Mouse (Mus musculus) G1E (cell line): ENCODE measurements around the gene Olfr96. TPM values are rescaled to one million over a fixed set of nuclear protein-coding genes. Genes with fewer than 3 reads are reported as not detected.
"Not testable (repeated sequence)": the region's sequence is repeated elsewhere in the genome, so short reads cannot be mapped to it uniquely, and the experiment has no call there.

Source experiments
- ATAC-seq: 2 replicates; pipeline ENCODE4 v1.8.0; 2016; ENCODE audit warnings: mild to moderate bottlenecking; ENCODE audit not compliant: insufficient number of reproducible peaks, poor library complexity, low FRiP score, severe bottlenecking; ENCODE audit errors: extremely low read depth
- DNase-seq: peaks from one replicate; pipeline ENCODE4 v3.0.0; 2012; ENCODE audit warnings: low spot score
- H3K27me3 ChIP-seq: 2 replicates; pipeline ENCODE4 v1.6.1; 2012; ENCODE audit warnings: mild to moderate bottlenecking, low read length, inconsistent platforms; ENCODE audit not compliant: insufficient read depth
- H3K36me3 ChIP-seq: replicated peaks from 2 replicates; pipeline ENCODE3; 2012; ENCODE audit warnings: mild to moderate bottlenecking, inconsistent platforms
- H3K4me1 ChIP-seq: 2 replicates; pipeline ENCODE4 v1.6.1; 2012; ENCODE audit warnings: low read depth, low read length, inconsistent platforms, mixed read lengths; ENCODE audit not compliant: insufficient read depth
- H3K4me3 ChIP-seq: 2 replicates; pipeline ENCODE4 v1.5.1; 2012; ENCODE audit warnings: low read depth, mild to moderate bottlenecking, inconsistent platforms, low read length, moderate library complexity, mixed read lengths
- H3K9me3 ChIP-seq: replicated peaks from 2 replicates; pipeline ENCODE4 v1.6.1; 2012; ENCODE audit warnings: inconsistent platforms
- CTCF ChIP-seq: IDR thresholded peaks from 2 replicates; pipeline ENCODE4 v1.5.1; 2012; ENCODE audit warnings: low read depth, low read length, inconsistent platforms, mixed read lengths
- GATA1 ChIP-seq: IDR thresholded peaks from 2 replicates; pipeline ENCODE4 v1.6.1; 2012; ENCODE audit warnings: borderline replicate concordance, low read length, inconsistent platforms, mixed read lengths
- GATA2 ChIP-seq: IDR thresholded peaks from 2 replicates; pipeline ENCODE4 v1.6.1; 2012; ENCODE audit warnings: low read depth, low read length, inconsistent platforms, borderline replicate concordance
- POLR2AphosphoS5 ChIP-seq: IDR thresholded peaks from 2 replicates; pipeline ENCODE4 v1.6.1; 2012; ENCODE audit warnings: low read depth, low read length, inconsistent platforms; ENCODE audit not compliant: insufficient replicate concordance
- TAL1 ChIP-seq: conservative IDR thresholded peaks from 2 replicates; pipeline ENCODE4 v1.6.1; 2012; ENCODE audit warnings: low read depth, low read length, inconsistent platforms, mixed read lengths
- polyA plus RNA-seq: library from polyadenylated mRNA; stranded (reverse); fragments of >175 nt; gene quantifications from 2 replicates; pipeline ENCODE4 v1.2.3, GENCODE M21; 2012
- total RNA-seq, 2 experiments: library from RNA; stranded (forward) in 1 of 2; stranded (reverse) in 1 of 2; fragments of 200-1000 nt in 1 of 2; fragments of >200 nt in 1 of 2; fragmentation: Nextera tagmentation in 1 of 2; gene quantifications; 2 replicates each; pipeline ENCODE4 v1.2.3; 2014 to 2017

Olfr96 gene
- total and polyA plus RNA-seq, 3 experiments = not detected

- H3K9me3 ChIP-seq = no peaks in the 10 kb centered on the region
- no peak for DNase-seq
- no peak for ATAC-seq
- H3K27me3 ChIP-seq = no peaks in the 10 kb centered on the region
- H3K4me3 ChIP-seq = no peak overlapping the region
- no peaks in the 10 kb centered on the region for H3K36me3 ChIP-seq
- TF ChIP-seq GATA1 (no peak), POLR2AphosphoS5 (no peak), TAL1 (no peak), GATA2 (no peak), CTCF (no peak)
- H3K4me1 ChIP-seq = no peaks in the 10 kb centered on the region
These were observed 1.5 kb upstream of the Olfr96 start for GRCm38 (mm10) chr17:37218486-37218885.

- H3K9me3 ChIP-seq = no peaks in the 10 kb centered on the region
- H3K27me3 ChIP-seq = no peaks in the 10 kb centered on the region
- H3K4me3 ChIP-seq = no peak overlapping the region
- DNase-seq = no peak
- ATAC-seq = no peak
- H3K4me1 ChIP-seq = no peaks in the 10 kb centered on the region
- TF ChIP-seq POLR2AphosphoS5 = no peak
- no peak for TF ChIP-seq GATA2
- TF ChIP-seq GATA1 = no peak
- H3K36me3 ChIP-seq = no peaks in the 10 kb centered on the region
These were observed 1.9 kb downstream of the Olfr96 start for GRCm38 (mm10) chr17:37221879-37222278.

- not testable (repeated sequence) for H3K36me3 ChIP-seq, DNase-seq, H3K4me3 ChIP-seq, H3K9me3 ChIP-seq, ATAC-seq, H3K4me1 ChIP-seq, H3K27me3 ChIP-seq
These were observed 17.3 kb downstream of the Olfr96 start, which contains the start of gene Olfr97 for GRCm38 (mm10) chr17:37237230-37237629. TSS of gene Olfr97 (minus strand) at chr17:37237330.

GRCm38 (mm10) chr17:37242198-37242597, 22.3 kb downstream of the Olfr96 start:
- H3K36me3 ChIP-seq = no peaks in the 10 kb centered on the region
- TF ChIP-seq POLR2AphosphoS5 = no peak
- TF ChIP-seq GATA1 = no peak
- TF ChIP-seq CTCF = no peak
- TF ChIP-seq TAL1 = no peak
- no peak for TF ChIP-seq GATA2
- ATAC-seq (no peak), DNase-seq (no peak)
- no peaks in the 10 kb centered on the region for H3K27me3 ChIP-seq
- no peaks in the 10 kb centered on the region for H3K9me3 ChIP-seq
- H3K4me3 ChIP-seq = no peak overlapping the region
- H3K4me1 ChIP-seq = no peaks in the 10 kb centered on the region

- Histone ChIP-seq H3K4me1 (no peaks in the 10 kb centered on the region), H3K27me3 (no peaks in the 10 kb centered on the region), H3K9me3 (no peaks in the 10 kb centered on the region), H3K4me3 (no peak overlapping the region), H3K36me3 (no peaks in the 10 kb centered on the region)
- TF ChIP-seq CTCF (no peak), POLR2AphosphoS5 (no peak), TAL1 (no peak), GATA1 (no peak), GATA2 (no peak)
- peak; percentile 40; the same call in 1 of the 2 replicates for ATAC-seq
- DNase-seq = no peak
These were observed 26.8 kb downstream of the Olfr96 start for GRCm38 (mm10) chr17:37246715-37247114.

GRCm38 (mm10) chr17:37249460-37249859, 29.5 kb downstream of the Olfr96 start:
- Histone ChIP-seq H3K27me3 (no peaks in the 10 kb centered on the region), H3K4me1 (no peaks in the 10 kb centered on the region), H3K36me3 (no peaks in the 10 kb centered on the region), H3K9me3 (no peaks in the 10 kb centered on the region), H3K4me3 (no peak overlapping the region)
- ATAC-seq (no peak), DNase-seq (no peak)
- no peak for TF ChIP-seq POLR2AphosphoS5
- TF ChIP-seq GATA1 = no peak
- TF ChIP-seq GATA2 = no peak
- TF ChIP-seq CTCF = no peak
- TF ChIP-seq TAL1 = no peak

GRCm38 (mm10) chr17:37250544-37250943, 30.6 kb downstream of the Olfr96 start:
- H3K4me3 ChIP-seq = no peak overlapping the region
- no peaks in the 10 kb centered on the region for H3K9me3 ChIP-seq
- no peak for ATAC-seq
- TF ChIP-seq GATA1 = no peak
- TF ChIP-seq CTCF = no peak
- TF ChIP-seq POLR2AphosphoS5 = no peak
- H3K4me1 ChIP-seq = no peaks in the 10 kb centered on the region
- H3K27me3 ChIP-seq = no peaks in the 10 kb centered on the region
- DNase-seq = no peak
- H3K36me3 ChIP-seq = no peaks in the 10 kb centered on the region
